Mouse (Mus musculus) MEL (cell line): Measurements from ENCODE around the gene Pik3c2b. TPM values are rescaled to one million over a fixed set of nuclear protein-coding genes. Genes with fewer than 3 reads are reported as not detected.

Experiments
- DNase-seq: peaks from one replicate; pipeline ENCODE4 v3.0.0; 2011; ENCODE audit warnings: low read depth, low spot score
- H3K27ac ChIP-seq: 2 replicates; pipeline ENCODE4 v1.5.1; 2012; ENCODE audit warnings: low read depth, mild to moderate bottlenecking, control low read depth, low read length, moderate library complexity; ENCODE audit not compliant: control insufficient read depth
- H3K27me3 ChIP-seq, 2 experiments: fragments of 150-350 bp in 1 of 2; sonication (generic) in 1 of 2; 2 replicates each; pipeline ENCODE4 v1.6.1; 2012; ENCODE audit warnings: low read length in 2 of 2, mild to moderate bottlenecking in 2 of 2, improper control_type of control experiment in 1 of 2, moderate library complexity in 1 of 2; ENCODE audit not compliant: insufficient read depth in 2 of 2, control insufficient read depth in 1 of 2
- H3K36me3 ChIP-seq, 2 experiments: 2 replicates each; pipeline ENCODE4 v1.6.1; 2012 to 2014; ENCODE audit warnings: low read length in 2 of 2, improper control_type of control experiment in 1 of 2, inconsistent platforms in 1 of 2, mild to moderate bottlenecking in 1 of 2; ENCODE audit not compliant: insufficient read depth in 2 of 2, control insufficient read depth in 1 of 2
- H3K4me1 ChIP-seq, 2 experiments: fragments of 150-350 bp in 1 of 2; sonication (generic) in 1 of 2; 2 replicates each; pipeline ENCODE4 v1.6.1; 2012; ENCODE audit warnings: low read length in 2 of 2, improper control_type of control experiment in 1 of 2, mild to moderate bottlenecking in 1 of 2; ENCODE audit not compliant: insufficient read depth in 2 of 2, control insufficient read depth in 1 of 2
- H3K4me3 ChIP-seq, 2 experiments: fragments of 150-350 bp in 1 of 2; sonication (generic) in 1 of 2; 2 replicates each; pipeline ENCODE4 v1.5.1; 2012; ENCODE audit warnings: low read depth in 2 of 2, low read length in 2 of 2, mild to moderate bottlenecking in 2 of 2, moderate library complexity in 2 of 2, control low read depth in 1 of 2, improper control_type of control experiment in 1 of 2; ENCODE audit not compliant: control insufficient read depth in 1 of 2, insufficient read depth in 1 of 2
- H3K79me2 ChIP-seq: 2 replicates; pipeline ENCODE4 v1.6.1; 2012; ENCODE audit warnings: mild to moderate bottlenecking, low read length, moderate library complexity; ENCODE audit not compliant: control insufficient read depth, poor library complexity, insufficient read depth
- H3K9ac ChIP-seq: 2 replicates; pipeline ENCODE4 v1.6.1; 2012; ENCODE audit warnings: low read depth, mild to moderate bottlenecking, control low read depth, low read length, moderate library complexity; ENCODE audit not compliant: control insufficient read depth, poor library complexity, severe bottlenecking
- H3K9me3 ChIP-seq: fragments of 150-350 bp; sonication (generic); replicated peaks from 2 replicates; pipeline ENCODE4 v1.6.1; 2012; ENCODE audit warnings: mild to moderate bottlenecking, low read length, improper control_type of control experiment, moderate library complexity; ENCODE audit not compliant: insufficient read depth
- BHLHE40 ChIP-seq: IDR thresholded peaks from 2 replicates; pipeline ENCODE4 v1.6.1; 2012; ENCODE audit warnings: low read depth, mild to moderate bottlenecking, inconsistent platforms, low read length, improper control_type of control experiment, borderline replicate concordance
- CHD1 ChIP-seq: IDR thresholded peaks from 2 replicates; pipeline ENCODE4 v1.6.1; 2012; ENCODE audit warnings: low read depth, mild to moderate bottlenecking, inconsistent platforms, low read length, improper control_type of control experiment
- CTCF ChIP-seq, 3 experiments: IDR thresholded peaks in 2 of 3; conservative IDR thresholded peaks in 1 of 3; 2 replicates each; pipeline ENCODE4 v1.5.1; 2011 to 2012; ENCODE audit warnings: low read length in 3 of 3, low read depth in 2 of 3, mild to moderate bottlenecking in 2 of 3, improper control_type of control experiment in 1 of 3, inconsistent platforms in 1 of 3, mixed read lengths in 1 of 3, moderate library complexity in 1 of 3; ENCODE audit not compliant: control insufficient read depth in 1 of 3, insufficient read depth in 1 of 3, poor library complexity in 1 of 3, severe bottlenecking in 1 of 3
- E2F4 ChIP-seq: IDR thresholded peaks from 2 replicates; pipeline ENCODE4 v1.6.1; 2011; ENCODE audit warnings: low read depth, low read length, improper control_type of control experiment, borderline replicate concordance
- ELF1 ChIP-seq: IDR thresholded peaks from 2 replicates; pipeline ENCODE4 v1.6.1; 2014; ENCODE audit warnings: low read depth, mild to moderate bottlenecking, inconsistent platforms, low read length, improper control_type of control experiment, moderate library complexity
- EP300 ChIP-seq, 2 experiments: IDR thresholded peaks; 2 replicates each; pipeline ENCODE4 v1.6.1; 2011; ENCODE audit warnings: improper control_type of control experiment in 2 of 2, low read length in 2 of 2, low read depth in 1 of 2, mild to moderate bottlenecking in 1 of 2
- ETS1 ChIP-seq: IDR thresholded peaks from 2 replicates; pipeline ENCODE4 v1.6.1; 2012; ENCODE audit warnings: low read depth, mild to moderate bottlenecking, inconsistent platforms, low read length, improper control_type of control experiment, moderate library complexity
- GABPA ChIP-seq: IDR thresholded peaks from 2 replicates; pipeline ENCODE4 v1.6.1; 2012; ENCODE audit warnings: low read depth, mild to moderate bottlenecking, inconsistent platforms, low read length, improper control_type of control experiment, moderate library complexity
- GATA1 ChIP-seq: IDR thresholded peaks from 2 replicates; pipeline ENCODE4 v1.6.1; 2011; ENCODE audit warnings: low read depth, low read length, improper control_type of control experiment
- JUND ChIP-seq: IDR thresholded peaks from 2 replicates; pipeline ENCODE4 v1.6.1; 2011; ENCODE audit warnings: low read depth, mild to moderate bottlenecking, improper control_type of control experiment, low read length
- MAX ChIP-seq: IDR thresholded peaks from 2 replicates; pipeline ENCODE4 v1.6.1; 2011; ENCODE audit warnings: low read length, improper control_type of control experiment
- MAZ ChIP-seq: IDR thresholded peaks from 2 replicates; pipeline ENCODE4 v1.6.1; 2012; ENCODE audit warnings: low read depth, mild to moderate bottlenecking, inconsistent platforms, low read length, improper control_type of control experiment
- MEF2A ChIP-seq: IDR thresholded peaks from 2 replicates; pipeline ENCODE4 v1.6.1; 2014; ENCODE audit warnings: low read depth, mild to moderate bottlenecking, inconsistent platforms, low read length, improper control_type of control experiment; ENCODE audit not compliant: poor library complexity, insufficient replicate concordance, severe bottlenecking; ENCODE audit errors: extremely low read depth
- MXI1 ChIP-seq: IDR thresholded peaks from 2 replicates; pipeline ENCODE4 v1.6.1; 2011; ENCODE audit warnings: mild to moderate bottlenecking, low read depth, low read length, improper control_type of control experiment
- MYB ChIP-seq: IDR thresholded peaks from 2 replicates; pipeline ENCODE4 v1.6.1; 2011; ENCODE audit warnings: mild to moderate bottlenecking, low read depth, low read length, improper control_type of control experiment
- MYC ChIP-seq: IDR thresholded peaks from 2 replicates; pipeline ENCODE4 v1.6.1; 2011; ENCODE audit warnings: low read depth, mild to moderate bottlenecking, low read length, improper control_type of control experiment, moderate library complexity
- NRF1 ChIP-seq: IDR thresholded peaks from 2 replicates; pipeline ENCODE4 v1.6.1; 2014; ENCODE audit warnings: low read depth, mild to moderate bottlenecking, inconsistent platforms, low read length, improper control_type of control experiment, moderate library complexity; ENCODE audit not compliant: poor library complexity, insufficient read depth, severe bottlenecking
- POLR2A ChIP-seq, 2 experiments: IDR thresholded peaks; 2 replicates each; pipeline ENCODE4 v1.6.1; 2011 to 2012; ENCODE audit warnings: low read length in 2 of 2, mild to moderate bottlenecking in 2 of 2, control low read depth in 1 of 2, improper control_type of control experiment in 1 of 2, low read depth in 1 of 2, moderate library complexity in 1 of 2; ENCODE audit not compliant: control insufficient read depth in 1 of 2, insufficient read depth in 1 of 2, poor library complexity in 1 of 2
- POLR2AphosphoS5 ChIP-seq: IDR thresholded peaks from 2 replicates; pipeline ENCODE4 v1.6.1; 2012; ENCODE audit warnings: low read depth, borderline replicate concordance, mild to moderate bottlenecking, inconsistent platforms, low read length, moderate library complexity, mixed read lengths
- RCOR1 ChIP-seq: IDR thresholded peaks from 2 replicates; pipeline ENCODE4 v1.6.1; 2012; ENCODE audit warnings: low read depth, mild to moderate bottlenecking, inconsistent platforms, low read length, improper control_type of control experiment
- SIN3A ChIP-seq: IDR thresholded peaks from 2 replicates; pipeline ENCODE4 v1.6.1; 2012; ENCODE audit warnings: low read length, improper control_type of control experiment, inconsistent platforms
- TAL1 ChIP-seq: IDR thresholded peaks from 2 replicates; pipeline ENCODE4 v1.6.1; 2012; ENCODE audit warnings: mild to moderate bottlenecking, inconsistent platforms, low read length, moderate library complexity, mixed read lengths
- TBP ChIP-seq: IDR thresholded peaks from 2 replicates; pipeline ENCODE4 v1.8.0; 2011; ENCODE audit warnings: low read depth, low read length, improper control_type of control experiment
- TCF12 ChIP-seq: IDR thresholded peaks from 2 replicates; pipeline ENCODE4 v1.6.1; 2014; ENCODE audit warnings: low read depth, mild to moderate bottlenecking, inconsistent platforms, low read length, improper control_type of control experiment, moderate library complexity
- UBTF ChIP-seq: IDR thresholded peaks from 2 replicates; pipeline ENCODE4 v1.6.1; 2012; ENCODE audit warnings: low read depth, mild to moderate bottlenecking, inconsistent platforms, low read length, improper control_type of control experiment, moderate library complexity, borderline replicate concordance; ENCODE audit not compliant: insufficient read depth
- USF1 ChIP-seq: IDR thresholded peaks from 2 replicates; pipeline ENCODE4 v1.6.1; 2014; ENCODE audit warnings: low read depth, mild to moderate bottlenecking, inconsistent platforms, low read length, improper control_type of control experiment, moderate library complexity
- USF2 ChIP-seq, 2 experiments: IDR thresholded peaks; 2 replicates each; pipeline ENCODE4 v1.6.1; 2011 to 2012; ENCODE audit warnings: improper control_type of control experiment in 2 of 2, low read length in 2 of 2, borderline replicate concordance in 1 of 2, inconsistent platforms in 1 of 2, low read depth in 1 of 2, mild to moderate bottlenecking in 1 of 2; ENCODE audit not compliant: insufficient read depth in 1 of 2
- ZC3H11A ChIP-seq: IDR thresholded peaks from 2 replicates; pipeline ENCODE4 v1.6.1; 2012; ENCODE audit warnings: low read depth, mild to moderate bottlenecking, inconsistent platforms, low read length, improper control_type of control experiment
- ZKSCAN1 ChIP-seq: IDR thresholded peaks from 2 replicates; pipeline ENCODE4 v1.6.1; 2012; ENCODE audit warnings: low read depth, mild to moderate bottlenecking, inconsistent platforms, low read length, improper control_type of control experiment, moderate library complexity
- polyA plus RNA-seq, 2 experiments: library from polyadenylated mRNA; stranded (reverse) in 1 of 2; unstranded in 1 of 2; fragments of >175 nt in 1 of 2; fragments of >200 nt in 1 of 2; gene quantifications; 2 replicates each; pipeline versions ENCODE4 v1.2.1 to v1.2.4; 2012; ENCODE audit warnings: low replicate concordance in 2 of 2, low read depth in 1 of 2; ENCODE audit not compliant: insufficient read length in 2 of 2, insufficient read depth in 1 of 2, missing spikeins in 1 of 2
- total RNA-seq: library from RNA; depleted of rRNA; stranded (reverse); fragments of 300-350 nt; gene quantifications from 2 replicates; pipeline ENCODE4 v1.2.3, GENCODE M21; 2012

Pik3c2b gene
- total and polyA plus RNA-seq, 3 experiments = 2.9 to 3.2 TPM; not detected in 1

DNA sequence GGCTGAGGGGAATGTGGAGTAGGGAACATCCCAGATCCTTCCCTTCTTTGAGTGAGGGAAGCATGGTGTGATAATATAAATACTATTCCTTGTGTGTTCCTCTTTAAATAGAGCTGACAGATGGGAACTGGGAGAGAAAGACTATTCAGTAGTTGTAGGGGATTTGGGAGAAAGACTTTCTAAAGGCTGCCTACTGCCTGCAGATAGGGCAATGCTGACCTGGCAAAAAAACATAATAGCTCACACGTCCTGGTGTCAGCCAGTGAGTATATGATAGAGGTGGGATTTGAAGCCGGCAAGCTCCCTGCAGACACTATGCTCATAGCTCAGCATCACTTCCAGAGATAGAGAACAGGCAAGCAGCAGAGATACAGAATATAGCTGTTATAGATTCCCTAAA lies 3.2 kb downstream of the Pik3c2b start:
- Histone ChIP-seq H3K4me3 (no peak overlapping the region), H3K9me3 (no peaks in the 10 kb centered on the region), H3K79me2 (peaks cover 4% of the 10 kb centered on the region), H3K27ac (no peak overlapping the region), H3K4me1 (peaks cover 0 to 11% of the 10 kb centered on the region in 2 experiments; a peak in 3 of 4 replicates), H3K27me3 (no peaks in the 10 kb centered on the region), H3K9ac (no peak overlapping the region), H3K36me3 (peaks cover 0 to 9% of the 10 kb centered on the region in 2 experiments; a peak in 2 of 4 replicates)
- no peak for TF ChIP-seq GATA1
- no peak for TF ChIP-seq TCF12
- TF ChIP-seq NRF1 = no peak
- TF ChIP-seq MEF2A = no peak
- TF ChIP-seq POLR2AphosphoS5 = no peak
- no peak for TF ChIP-seq USF1
- TF ChIP-seq CTCF (IDR thresholded peaks at IDR 0.05 in 2 of 3, conservative IDR thresholded peaks at IDR 0.05 in 1 of 3; ENCODE audit: control insufficient read depth in 1 of 3, insufficient read depth in 1 of 3, low read depth in 2 of 3, low read length in 3 of 3, poor library complexity in 1 of 3, severe bottlenecking in 1 of 3) = no peak
- TF ChIP-seq RCOR1 = no peak
- no peak for TF ChIP-seq ETS1
- no peak for TF ChIP-seq UBTF
- TF ChIP-seq MXI1 = no peak
- TF ChIP-seq BHLHE40 = no peak
- TF ChIP-seq TBP = no peak
- TF ChIP-seq CHD1 = no peak
- no peak for TF ChIP-seq GABPA
- TF ChIP-seq TAL1 = no peak
- TF ChIP-seq MAZ = no peak
- no peak for DNase-seq

GRCm38 (mm10) chr1:133050001-133050431 lies 4.5 kb downstream of the Pik3c2b start:
- Histone ChIP-seq H3K27ac (no peak overlapping the region), H3K36me3 (peaks cover 0 to 9% of the 10 kb centered on the region in 2 experiments; a peak in 2 of 4 replicates), H3K4me1 (peaks cover 0 to 11% of the 10 kb centered on the region in 2 experiments; a peak in 3 of 4 replicates), H3K27me3 (no peaks in the 10 kb centered on the region), H3K9me3 (no peaks in the 10 kb centered on the region), H3K4me3 (no peak overlapping the region), H3K9ac (no peak overlapping the region), H3K79me2 (peaks cover 6% of the 10 kb centered on the region)
- DNase-seq = no peak
- no peak for TF ChIP-seq ZKSCAN1
- TF ChIP-seq JUND = no peak
- no peak for TF ChIP-seq E2F4
- no peak for TF ChIP-seq TAL1
- no peak for TF ChIP-seq EP300 (IDR thresholded peaks at IDR 0.05; ENCODE audit: low read depth in 1 of 2, low read length in 2 of 2)
- TF ChIP-seq MAX = no peak
- TF ChIP-seq SIN3A = no peak
- no peak for TF ChIP-seq ZC3H11A
- no peak for TF ChIP-seq POLR2A (IDR thresholded peaks at IDR 0.05; ENCODE audit: control insufficient read depth in 1 of 2, insufficient read depth in 1 of 2, low read depth in 1 of 2, low read length in 2 of 2, poor library complexity in 1 of 2)
- TF ChIP-seq CHD1 = no peak
- no peak for TF ChIP-seq MYB
- no peak for TF ChIP-seq MEF2A
- no peak for TF ChIP-seq USF2 (IDR thresholded peaks at IDR 0.05; ENCODE audit: borderline replicate concordance in 1 of 2, insufficient read depth in 1 of 2, low read depth in 1 of 2, low read length in 2 of 2)
- TF ChIP-seq ELF1 = no peak
- TF ChIP-seq MYC = no peak
- TF ChIP-seq UBTF = no peak
- TF ChIP-seq MAZ = no peak
- TF ChIP-seq, all 39 proteins: peak for 0
